Mouse (Mus musculus) E14TG2a.4 (cell line): ENCODE measurements at regions not wholly inside any gene's neighbourhood (a gene's known extent, or its start where the extent isn't known, plus 50 kb on each side); places are given as distances from the start of the nearest gene placed in this dataset.
"Not testable (repeated sequence)": the region's sequence is repeated elsewhere in the genome, so short reads cannot be mapped to it uniquely, and the experiment has no call there.

ENCODE experiments used
- H3K27me3 ChIP-seq: 2 replicates; pipeline ENCODE4 v1.6.1; 2014; ENCODE audit warnings: low read length, control low read depth; ENCODE audit not compliant: insufficient read depth
- H3K36me3 ChIP-seq: 2 replicates; pipeline ENCODE4 v1.6.1; 2014; ENCODE audit warnings: low read length, control low read depth; ENCODE audit not compliant: insufficient read depth
- H3K4me1 ChIP-seq: replicated peaks from 2 replicates; pipeline ENCODE4 v1.6.1; 2014; ENCODE audit warnings: low read depth, low read length, control low read depth
- H3K4me3 ChIP-seq: replicated peaks from 2 replicates; pipeline ENCODE4 v1.5.1; 2014; ENCODE audit warnings: mild to moderate bottlenecking, low read length
- H3K9me3 ChIP-seq: 2 replicates; pipeline ENCODE4 v1.6.1; 2014; ENCODE audit warnings: low read length, control low read depth
- CTCF ChIP-seq: conservative IDR thresholded peaks from 2 replicates; pipeline ENCODE4 v1.5.1; 2014; ENCODE audit warnings: low read length
- NANOG ChIP-seq: IDR thresholded peaks from 2 replicates; pipeline ENCODE4 v1.6.1; 2014; ENCODE audit warnings: borderline replicate concordance, low read length, mixed read lengths
- POU5F1 ChIP-seq: IDR thresholded peaks from 2 replicates; pipeline ENCODE4 v1.6.1; 2014; ENCODE audit warnings: low read length, borderline replicate concordance

DNA sequence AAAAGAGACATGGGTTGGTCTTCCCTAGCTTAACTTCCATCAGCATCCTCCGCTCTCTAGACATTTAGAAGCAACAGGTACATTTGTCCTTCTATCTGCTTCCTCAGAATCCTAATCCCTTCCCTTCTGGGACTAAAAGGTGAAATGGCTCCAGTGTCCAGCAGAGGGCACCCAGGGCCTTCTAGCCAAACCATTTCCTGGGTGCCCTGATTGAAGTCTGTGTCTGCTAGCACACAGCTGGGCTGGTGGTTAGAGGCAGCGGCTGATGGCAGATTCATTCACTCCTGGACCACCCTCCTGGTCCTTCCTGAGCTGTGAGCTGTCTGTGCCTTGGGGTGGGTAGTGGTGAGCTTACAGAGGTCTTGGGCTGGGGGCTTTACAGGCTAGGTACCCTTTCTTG lies 76.5 kb upstream of the Col13a1 start:
- TF ChIP-seq NANOG (no peak), POU5F1 (no peak), CTCF (peak; percentile 45)
- no peaks in the 10 kb centered on the region for H3K9me3 ChIP-seq
- H3K36me3 ChIP-seq = no peaks in the 10 kb centered on the region
- H3K4me1 ChIP-seq = peaks cover 35% of the 10 kb centered on the region
- H3K27me3 ChIP-seq = peaks cover 5% of the 10 kb centered on the region; the same call in 1 of the 2 replicates
- H3K4me3 ChIP-seq = no peak overlapping the region

DNA sequence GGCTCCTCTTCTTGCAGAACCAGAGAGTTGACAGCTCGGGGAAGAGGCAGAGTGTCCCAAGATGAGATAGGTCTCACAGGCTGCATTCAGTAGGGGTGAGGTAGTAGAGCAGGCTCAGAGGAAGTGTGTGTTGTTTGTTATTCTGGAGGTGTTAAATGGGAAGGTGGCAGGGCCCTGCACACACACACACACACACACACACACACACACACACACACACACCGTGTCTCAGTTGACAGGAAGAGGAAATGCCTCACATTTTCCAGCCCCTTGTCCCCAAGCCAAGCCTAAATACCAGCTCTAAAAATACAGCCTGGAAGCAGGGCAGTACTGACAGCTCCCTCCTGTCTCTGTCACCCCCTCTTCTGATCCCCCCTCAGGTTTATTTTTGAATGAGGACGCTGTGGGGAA lies 70.9 kb upstream of the Col13a1 start:
- Histone ChIP-seq H3K9me3 (0 out of 2 replicates have a peak, but pooled peaks cover 6% of the 10 kb centered on the region), H3K4me1 (0 out of 2 replicates have a peak, but pooled peaks cover 3% of the 10 kb centered on the region), H3K36me3 (no peaks in the 10 kb centered on the region), H3K4me3 (no peak overlapping the region), H3K27me3 (peaks cover 15% of the 10 kb centered on the region)
- TF ChIP-seq NANOG (no peak), POU5F1 (no peak), CTCF (no peak)

DNA sequence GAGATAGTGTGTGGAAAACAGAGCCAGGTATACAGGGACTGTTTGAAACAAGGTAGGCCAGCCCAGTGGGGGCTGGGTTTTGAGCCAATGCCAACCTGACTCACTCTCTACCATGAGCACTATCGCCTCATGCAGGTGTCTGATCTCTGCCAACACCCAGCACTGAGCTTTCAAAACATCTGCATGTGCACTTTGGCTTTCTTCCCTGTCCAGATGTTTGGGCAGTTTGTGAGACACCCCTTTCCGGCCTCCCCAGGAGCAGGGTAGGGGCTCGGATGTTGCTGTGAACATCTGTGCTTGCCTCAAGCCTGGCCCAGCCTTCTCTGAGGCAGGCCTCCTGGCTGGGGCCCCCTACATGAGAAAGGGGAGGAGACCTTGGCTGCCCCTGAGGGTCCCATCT lies 65.5 kb upstream of the Col13a1 start:
- Histone ChIP-seq H3K27me3 (peaks cover 15% of the 10 kb centered on the region), H3K36me3 (no peaks in the 10 kb centered on the region), H3K4me1 (peaks cover 19% of the 10 kb centered on the region), H3K4me3 (no peak overlapping the region), H3K9me3 (0 out of 2 replicates have a peak, but pooled peaks cover 6% of the 10 kb centered on the region)
- no peak for TF ChIP-seq POU5F1
- TF ChIP-seq CTCF = no peak
- no peak for TF ChIP-seq NANOG

DNA sequence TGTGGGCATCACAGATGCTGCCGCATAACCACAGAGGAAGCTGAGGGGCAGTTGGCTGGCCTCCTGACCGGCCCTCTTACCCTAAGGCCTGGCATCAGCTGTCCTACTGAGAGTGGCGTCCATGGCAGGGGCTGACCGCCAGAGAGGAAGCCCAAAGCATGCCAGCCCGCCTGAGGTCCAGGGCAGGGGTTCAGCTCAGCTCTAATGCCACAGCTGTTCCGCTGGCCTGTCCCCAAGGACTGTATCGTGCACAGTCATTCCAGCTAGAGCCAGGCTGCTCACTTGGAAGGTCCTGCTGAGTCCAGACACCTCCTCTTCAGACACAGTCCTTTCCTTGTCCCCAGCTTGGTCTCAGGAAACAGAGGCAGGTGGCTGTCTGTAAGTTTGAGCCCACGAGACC lies 61.0 kb upstream of the Col13a1 start:
- no peaks in the 10 kb centered on the region for H3K9me3 ChIP-seq
- TF ChIP-seq CTCF = no peak
- H3K27me3 ChIP-seq = peaks cover 2% of the 10 kb centered on the region
- no peaks in the 10 kb centered on the region for H3K36me3 ChIP-seq
- no peak overlapping the region for H3K4me3 ChIP-seq
- peaks cover 63% of the 10 kb centered on the region for H3K4me1 ChIP-seq

DNA sequence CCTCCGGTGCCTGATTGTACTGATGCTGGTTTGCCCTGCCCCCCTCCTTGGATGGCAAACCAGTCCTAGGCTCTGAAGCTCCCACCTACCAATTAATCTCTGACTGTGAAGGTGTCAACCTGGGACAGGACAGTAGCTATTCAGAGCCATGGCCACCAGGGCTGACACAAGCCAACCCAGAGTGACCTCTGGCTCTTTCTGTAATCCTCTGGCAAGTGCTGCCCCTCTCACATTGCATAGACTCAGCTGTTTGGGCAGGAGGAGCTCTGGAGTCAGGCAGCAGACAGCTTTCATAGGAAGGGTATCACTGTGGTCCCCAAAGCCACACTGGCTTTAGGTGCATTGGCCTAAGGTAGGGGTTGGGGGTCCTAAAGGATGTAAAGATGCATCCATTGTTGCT lies 59.7 kb upstream of the Col13a1 start:
- H3K4me1 ChIP-seq = peaks cover 67% of the 10 kb centered on the region
- TF ChIP-seq NANOG = no peak
- no peaks in the 10 kb centered on the region for H3K9me3 ChIP-seq
- H3K36me3 ChIP-seq = no peaks in the 10 kb centered on the region
- H3K27me3 ChIP-seq = no peaks in the 10 kb centered on the region; the same call in 1 of the 2 replicates
- no peak overlapping the region for H3K4me3 ChIP-seq

DNA sequence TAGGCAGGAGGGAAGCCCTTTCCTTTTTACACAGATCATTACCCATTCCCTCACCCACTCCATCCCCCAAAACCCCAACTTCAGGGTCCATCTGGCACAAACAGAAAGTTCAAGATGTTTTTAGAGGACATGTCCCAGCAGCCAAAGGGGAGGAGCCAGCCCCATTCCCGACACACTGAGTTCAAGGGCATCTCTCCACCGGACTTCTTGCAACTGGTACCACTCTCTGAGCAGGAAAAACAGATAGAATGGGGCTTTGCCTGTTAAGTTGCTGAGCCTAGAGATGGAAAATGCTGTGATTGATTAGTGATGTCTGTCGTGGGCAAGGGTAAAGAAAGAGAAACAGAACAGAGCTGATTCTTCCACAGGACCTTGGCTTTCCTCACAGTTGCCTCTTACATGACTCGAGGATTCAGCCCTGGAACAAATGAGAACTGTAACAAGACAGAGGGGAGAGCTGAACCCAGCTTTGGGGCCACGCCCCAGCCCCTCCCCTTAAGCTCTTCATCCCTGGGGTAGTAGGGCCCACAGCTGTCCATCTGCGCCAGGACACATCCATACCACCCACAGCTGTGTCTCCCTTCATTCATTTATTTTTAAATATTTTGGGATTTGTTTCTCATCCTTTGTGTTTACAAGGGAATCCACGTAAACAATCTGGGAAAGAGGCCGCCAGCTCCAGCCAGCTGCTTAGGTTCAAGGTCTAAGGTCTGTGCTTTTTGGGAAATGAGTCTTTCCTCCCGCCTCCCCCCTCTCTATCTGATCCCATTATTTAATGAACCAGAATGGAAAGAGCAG lies 58.7 kb upstream of the Col13a1 start:
- no peaks in the 10 kb centered on the region for H3K36me3 ChIP-seq
- TF ChIP-seq CTCF (no peak), NANOG (no peak), POU5F1 (no peak)
- no peaks in the 10 kb centered on the region; the same call in 1 of the 2 replicates for H3K27me3 ChIP-seq
- H3K4me1 ChIP-seq = peaks cover 74% of the 10 kb centered on the region
- no peaks in the 10 kb centered on the region for H3K9me3 ChIP-seq
- H3K4me3 ChIP-seq = peak overlapping the region; percentile 32; the same call in 1 of the 2 replicates

DNA sequence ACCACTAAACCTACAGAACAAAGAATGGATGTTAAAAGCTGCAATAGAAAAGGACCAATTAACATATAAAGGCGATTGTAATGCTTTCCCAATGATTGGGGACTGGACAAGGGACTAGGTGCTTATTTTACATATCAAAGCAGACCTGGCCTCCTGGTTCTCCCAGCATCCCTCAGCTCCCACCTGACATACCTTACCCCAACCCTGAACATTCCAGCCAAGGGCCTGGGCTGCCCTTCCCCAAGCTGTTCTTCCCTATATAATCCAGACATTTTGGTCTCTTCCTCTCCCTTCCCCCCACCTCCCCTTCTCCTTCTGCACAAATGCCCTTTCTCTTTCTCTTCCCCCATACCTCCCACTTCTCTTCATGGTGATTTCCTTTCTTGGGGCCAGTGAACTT lies 57.9 kb upstream of the Col13a1 start:
- no peaks in the 10 kb centered on the region for H3K36me3 ChIP-seq
- H3K27me3 ChIP-seq = no peaks in the 10 kb centered on the region; the same call in 1 of the 2 replicates
- peaks cover 74% of the 10 kb centered on the region for H3K4me1 ChIP-seq
- no peaks in the 10 kb centered on the region for H3K9me3 ChIP-seq
- no peak overlapping the region for H3K4me3 ChIP-seq
- no peak for TF ChIP-seq CTCF
- TF ChIP-seq POU5F1 = no peak
- TF ChIP-seq NANOG = no peak

DNA sequence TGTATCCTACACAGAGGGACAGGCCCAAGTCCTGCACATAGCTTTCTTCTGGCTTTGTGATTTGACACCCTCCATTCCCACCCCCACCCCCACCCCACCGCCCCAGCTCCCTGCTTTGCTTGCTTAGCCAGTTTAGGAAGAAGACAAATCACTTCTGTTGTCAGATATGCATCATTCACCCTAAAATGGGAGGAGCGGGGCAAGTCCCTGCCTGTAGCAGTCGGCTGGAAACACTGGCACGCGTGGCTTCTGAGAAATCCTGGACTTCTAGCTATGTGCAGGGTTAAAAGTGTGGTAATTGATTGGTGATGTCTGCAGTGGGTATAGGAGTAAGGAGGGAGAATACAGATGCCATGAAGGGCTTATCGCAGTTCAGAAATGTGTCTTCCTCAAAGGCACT lies 55.4 kb upstream of the Col13a1 start:
- H3K36me3 ChIP-seq = no peaks in the 10 kb centered on the region
- peaks cover 89% of the 10 kb centered on the region for H3K4me1 ChIP-seq
- peaks cover 13% of the 10 kb centered on the region for H3K9me3 ChIP-seq
- TF ChIP-seq POU5F1 (no peak), CTCF (no peak), NANOG (no peak)
- no peaks in the 10 kb centered on the region; the same call in 1 of the 2 replicates for H3K27me3 ChIP-seq
- H3K4me3 ChIP-seq = no peak overlapping the region

DNA sequence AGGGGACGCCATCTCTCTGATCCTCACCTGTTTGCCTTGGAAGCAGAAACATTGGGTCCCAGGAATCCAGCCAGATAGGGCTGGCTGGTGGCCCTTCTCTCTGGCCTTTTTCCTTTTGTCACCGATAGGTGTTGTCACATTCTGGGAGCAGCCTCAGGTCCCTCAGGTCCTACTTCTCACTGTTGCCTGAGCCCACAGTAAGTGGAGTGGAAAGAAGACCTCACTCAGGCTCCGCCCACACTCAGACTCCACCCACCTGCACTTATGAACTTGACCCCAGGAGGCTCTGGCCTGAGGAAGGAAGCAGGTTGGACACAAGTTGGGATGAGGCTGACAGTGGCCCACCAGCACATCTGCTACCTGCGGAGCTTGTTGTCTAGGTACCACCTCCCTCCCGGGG lies 54.8 kb upstream of the Col13a1 start:
- H3K4me1 ChIP-seq = peaks cover 83% of the 10 kb centered on the region
- H3K4me3 ChIP-seq = no peak overlapping the region
- TF ChIP-seq POU5F1 = no peak
- TF ChIP-seq NANOG = no peak
- no peak for TF ChIP-seq CTCF
- peaks cover 19% of the 10 kb centered on the region for H3K9me3 ChIP-seq
- no peaks in the 10 kb centered on the region for H3K36me3 ChIP-seq
- no peaks in the 10 kb centered on the region; the same call in 1 of the 2 replicates for H3K27me3 ChIP-seq

DNA sequence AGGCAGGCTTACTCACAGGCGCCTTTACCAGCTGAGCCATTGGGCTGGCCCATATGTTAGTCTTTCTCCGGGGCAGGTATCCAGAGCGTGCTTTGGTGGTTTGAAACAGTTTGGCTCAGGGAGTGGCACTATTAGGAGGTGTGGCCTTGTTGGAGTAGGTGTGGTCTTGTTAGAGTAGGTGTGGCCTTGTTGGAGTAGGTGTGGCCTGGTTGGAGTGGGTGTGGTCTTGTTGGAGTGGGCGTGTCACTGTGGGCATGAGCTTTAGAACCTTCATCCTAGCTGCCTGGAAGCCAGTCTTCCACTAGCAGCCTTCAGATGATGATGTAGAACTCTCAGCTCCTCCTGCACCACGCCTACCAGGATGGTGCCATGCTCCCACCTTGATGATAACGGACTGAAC lies 53.1 kb upstream of the Col13a1 start:
- not testable (repeated sequence) for H3K36me3 ChIP-seq, H3K4me3 ChIP-seq, H3K27me3 ChIP-seq
- peaks cover 76% of the 10 kb centered on the region for H3K4me1 ChIP-seq
- H3K9me3 ChIP-seq = peaks cover 23% of the 10 kb centered on the region
